Mouse (Mus musculus) small intestine, adult 2 months (tissue): ENCODE measurements around the gene Cnksr1.

Source experiments
- CTCF ChIP-seq: fragments of 200-500 bp; IDR thresholded peaks from 2 replicates; pipeline ENCODE4 v1.5.1; 2012; ENCODE audit warnings: low read depth, mild to moderate bottlenecking, control low read depth, inconsistent platforms, low read length, moderate library complexity, mixed read lengths; ENCODE audit not compliant: insufficient replicate concordance, insufficient read length; ENCODE audit errors: extremely low read depth
- POLR2A ChIP-seq: fragments of 200-500 bp; IDR thresholded peaks from 2 replicates; pipeline ENCODE4 v1.6.1; 2012; ENCODE audit warnings: low read depth, mild to moderate bottlenecking, control low read depth, inconsistent platforms, low read length, moderate library complexity

DNA sequence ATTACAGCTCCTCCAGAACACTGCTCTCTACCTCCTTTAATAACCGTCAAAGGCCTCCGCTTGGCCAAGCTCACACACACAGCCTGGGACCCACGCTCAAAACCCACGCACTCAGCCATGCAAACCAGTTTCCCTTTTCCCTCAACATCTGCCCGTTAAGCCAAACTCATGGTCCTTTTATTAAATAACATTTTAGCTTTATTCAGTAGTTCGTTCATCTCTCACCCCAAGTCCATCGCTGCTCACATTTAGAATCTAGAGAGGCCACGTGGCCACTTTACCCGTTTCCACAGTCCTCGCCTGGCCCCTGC is 12.7 kb upstream of the Cnksr1 start:
- TF ChIP-seq POLR2A, result no peak
- no peak for TF ChIP-seq CTCF
